Mouse (Mus musculus) monocyte, adult 5-6 weeks (primary cell): ENCODE data around the gene Acvr2a. TPM values are rescaled to one million over a fixed set of nuclear protein-coding genes. Genes with fewer than 3 reads are reported as not detected.
"Not testable (repeated sequence)": the region's sequence is repeated elsewhere in the genome, so short reads cannot be mapped to it uniquely, and the experiment has no call there.

Experiments
- ATAC-seq: fragments of 153-309, 156-312 bp; replicated peaks from 2 replicates; pipeline ENCODE4 v1.8.0; 2017; ENCODE audit warnings: mild to moderate bottlenecking; ENCODE audit not compliant: low TSS enrichment, insufficient number of reproducible peaks, severe bottlenecking, poor library complexity, low FRiP score
- total RNA-seq: library from RNA; stranded (forward); fragments of 200-1000, 200-491, 200-594 nt; gene quantifications from 3 replicates; pipeline ENCODE4 v1.2.3, GENCODE M21; 2017

Gene Acvr2a
- total RNA-seq, 1 experiment from 2014 or later: 8.9 TPM

DNA sequence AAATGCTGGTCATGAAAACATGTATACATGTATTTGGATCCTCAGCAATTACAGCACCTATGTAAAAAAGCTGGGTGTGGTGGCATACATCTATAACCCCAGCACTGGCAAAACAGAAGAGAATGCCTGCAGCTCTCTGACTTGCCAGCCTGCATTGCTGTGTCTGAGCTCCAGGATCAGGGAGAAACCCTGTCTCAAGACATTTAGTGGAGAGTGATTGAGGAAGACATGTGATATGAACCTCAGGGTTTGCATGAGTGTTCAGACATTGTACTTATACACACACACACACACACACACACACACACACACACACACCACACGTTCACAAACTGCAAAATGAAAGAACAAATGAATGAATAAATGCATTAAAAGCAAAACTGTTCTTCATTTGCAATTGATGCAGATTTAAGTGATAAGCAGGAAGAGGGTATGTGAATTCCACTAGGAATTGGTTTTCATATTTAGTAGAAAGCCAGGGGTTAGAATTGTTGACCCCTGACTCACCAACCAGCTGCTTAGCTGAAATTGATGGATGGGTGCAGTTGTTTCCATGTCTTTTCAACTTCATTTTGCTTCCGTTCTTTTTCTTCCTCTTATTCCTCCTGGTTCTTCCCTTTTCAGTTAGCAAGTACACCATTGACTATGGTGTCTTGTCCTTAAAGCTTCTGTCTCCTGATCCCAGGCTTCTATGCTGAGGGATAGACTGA is 32.9 kb downstream of the Acvr2a start:
- no peak for ATAC-seq

DNA sequence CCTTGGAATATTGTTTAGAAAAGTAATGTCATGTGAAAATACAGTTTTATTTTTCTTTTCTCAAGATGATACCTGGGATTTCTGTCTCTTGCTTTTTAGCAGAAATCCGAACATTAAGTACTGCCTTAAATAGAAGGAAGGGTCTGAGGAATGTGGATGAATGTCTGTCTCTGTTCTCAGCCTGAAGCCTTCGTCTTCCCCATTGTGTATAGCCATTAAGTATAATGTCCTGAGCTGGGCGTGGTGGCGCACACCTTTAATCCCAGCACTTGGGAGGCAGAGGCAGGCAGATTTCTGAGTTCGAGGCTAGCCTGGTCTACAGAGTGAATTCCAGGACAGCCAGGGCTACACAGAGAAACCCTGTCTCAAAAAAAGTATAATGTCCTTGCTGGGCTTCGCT is 51.7 kb downstream of the Acvr2a start:
- ATAC-seq: not testable (repeated sequence)

DNA sequence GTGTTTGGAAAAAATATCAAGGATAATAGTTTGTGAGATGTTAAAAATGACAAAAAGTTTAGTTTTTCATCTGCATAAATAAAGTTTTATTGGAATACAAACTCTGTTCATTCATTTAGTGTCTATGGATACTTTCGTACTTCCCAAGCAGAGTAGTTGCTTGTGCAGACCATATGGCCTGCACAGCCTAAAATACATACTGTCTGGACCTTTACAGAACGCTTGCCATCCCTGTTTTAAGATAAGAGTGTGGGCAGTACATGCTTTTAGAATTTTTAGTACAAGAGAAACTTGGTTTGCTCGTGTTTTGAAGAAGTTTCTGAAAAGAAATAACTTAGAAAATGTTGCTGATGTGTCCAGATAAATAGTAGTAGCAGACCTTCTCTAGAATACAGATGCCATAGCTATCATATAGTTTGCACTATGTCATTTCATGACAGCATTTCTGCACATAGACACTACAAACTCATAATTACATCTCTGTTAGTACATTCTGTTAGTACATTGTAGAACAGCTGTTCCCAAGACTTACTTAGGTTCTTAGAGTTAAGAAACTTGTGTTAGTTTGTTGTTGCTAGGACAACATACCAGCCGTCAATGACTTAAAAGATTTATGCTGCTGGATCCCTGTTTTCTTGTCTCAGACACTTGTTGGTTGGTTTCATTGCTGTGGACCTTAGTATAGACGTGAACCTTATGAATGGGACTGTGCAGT is 54.4 kb downstream of the Acvr2a start:
- ATAC-seq: no peak

DNA sequence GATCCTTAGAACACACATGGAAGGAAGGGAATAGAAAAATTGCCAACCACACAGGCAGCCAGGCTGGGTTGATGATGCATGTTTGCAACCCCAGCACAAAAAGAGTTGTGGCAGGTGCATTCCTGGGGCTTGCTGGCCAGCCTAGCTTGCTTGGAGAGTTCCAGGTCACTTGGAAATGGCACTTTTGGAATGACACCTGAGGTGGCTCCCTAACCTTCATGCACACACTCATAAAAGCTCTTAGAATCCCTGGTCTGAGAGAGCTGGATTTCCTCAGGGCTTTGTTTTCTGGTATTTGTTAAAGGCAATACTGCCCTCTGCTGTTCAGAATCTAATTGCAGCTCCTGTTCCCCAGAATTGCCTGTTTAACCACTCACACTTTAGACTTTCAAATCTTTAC is 72.0 kb downstream of the Acvr2a start:
- peak; percentile 47; the same call in 1 of the 2 replicates for ATAC-seq

DNA sequence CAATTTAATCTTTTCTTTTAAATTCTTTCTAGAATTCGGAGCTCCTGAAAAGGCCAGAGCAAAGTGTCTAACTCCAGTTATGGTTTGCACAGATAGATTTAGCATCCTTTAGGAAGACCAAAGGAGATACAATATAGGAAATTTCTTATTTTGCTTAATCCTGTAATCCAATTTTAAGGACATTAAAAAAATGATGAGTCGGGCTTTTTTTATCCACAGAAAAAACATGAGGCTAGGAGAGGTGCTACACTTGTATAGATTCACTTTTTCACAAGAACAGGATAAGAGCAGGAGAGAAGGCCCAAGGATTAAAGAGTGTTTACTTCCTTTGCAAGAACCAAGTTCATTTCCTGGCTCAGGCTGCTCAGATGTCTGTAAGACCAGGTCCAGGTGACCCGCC is 81.3 kb downstream of the Acvr2a start:
- ATAC-seq: no peak

DNA sequence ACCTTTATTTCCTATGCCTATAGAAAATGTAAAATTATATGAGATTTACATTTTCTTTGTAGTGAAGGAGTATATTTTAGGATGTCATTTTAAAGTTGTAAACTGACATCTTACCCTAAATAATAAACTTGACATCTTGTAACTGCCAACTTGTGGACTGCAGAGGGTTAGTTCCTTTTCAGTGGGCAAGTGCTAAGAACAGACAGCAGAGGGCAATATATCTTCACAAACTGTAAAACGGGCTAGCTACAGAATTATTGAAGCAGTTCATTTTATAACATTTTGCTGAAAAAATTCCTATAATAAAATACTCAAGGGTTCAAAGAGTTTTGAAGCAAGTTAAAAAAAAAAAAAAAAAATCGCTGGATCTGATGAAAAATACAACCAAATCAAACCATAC is 95.0 kb downstream of the Acvr2a start:
- no peak for ATAC-seq

DNA sequence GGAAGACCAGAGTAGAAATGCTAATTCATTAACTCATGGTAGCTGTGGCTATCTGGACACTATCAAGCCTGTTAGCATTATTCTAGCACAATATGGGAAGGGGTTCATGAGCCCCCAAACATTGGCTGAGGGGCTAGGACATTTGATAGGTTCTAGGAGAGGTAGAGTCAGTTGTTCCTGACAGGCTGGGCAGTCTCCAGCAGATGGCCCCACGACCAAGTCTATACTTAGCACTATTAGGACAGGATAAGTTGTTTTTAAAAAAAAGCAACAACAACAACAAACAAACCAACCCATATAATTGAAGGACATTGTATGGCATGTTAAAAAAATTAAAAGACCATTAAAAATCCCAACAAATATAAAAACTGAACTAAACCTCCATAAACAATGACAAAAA is 100.3 kb downstream of the Acvr2a start:
- no peak for ATAC-seq

DNA sequence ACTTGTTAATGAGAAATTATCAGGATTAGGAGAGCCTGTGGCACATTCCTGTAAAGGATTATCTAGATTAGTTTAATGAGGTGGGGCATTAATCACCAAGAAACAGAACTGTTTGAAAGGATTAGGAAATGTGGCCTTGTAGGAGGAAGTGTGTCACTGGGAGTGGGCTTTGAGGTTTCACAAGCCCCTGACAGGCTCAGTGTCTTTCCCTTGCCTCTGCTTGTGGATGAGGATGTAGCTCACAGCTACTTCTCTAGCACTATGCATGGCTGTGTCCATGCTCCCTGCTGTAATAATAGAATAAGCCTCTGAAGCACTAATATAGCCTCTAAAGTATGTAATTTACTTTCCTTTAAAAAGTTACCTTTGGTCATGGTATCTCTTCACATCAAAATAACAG is 101.9 kb downstream of the Acvr2a start:
- ATAC-seq: no peak

DNA sequence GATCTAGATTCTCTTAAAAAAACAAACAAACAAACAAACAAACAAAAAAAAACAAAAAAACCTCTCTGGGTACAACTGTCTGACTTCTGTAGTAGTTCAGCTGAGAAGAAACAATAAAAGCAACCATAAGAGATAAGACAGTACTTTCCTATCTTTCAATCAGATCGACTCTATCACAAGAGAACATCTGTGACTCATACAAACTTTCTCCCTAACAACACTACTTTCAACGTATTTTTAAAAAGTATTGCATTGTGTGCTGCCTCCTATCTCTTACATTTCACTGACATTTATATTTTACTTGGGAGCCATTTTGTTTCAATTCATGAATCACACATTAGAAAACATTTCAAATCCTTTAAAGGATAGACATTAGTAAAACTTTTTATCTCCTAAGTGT is 121.1 kb downstream of the Acvr2a start:
- ATAC-seq: no peak

DNA sequence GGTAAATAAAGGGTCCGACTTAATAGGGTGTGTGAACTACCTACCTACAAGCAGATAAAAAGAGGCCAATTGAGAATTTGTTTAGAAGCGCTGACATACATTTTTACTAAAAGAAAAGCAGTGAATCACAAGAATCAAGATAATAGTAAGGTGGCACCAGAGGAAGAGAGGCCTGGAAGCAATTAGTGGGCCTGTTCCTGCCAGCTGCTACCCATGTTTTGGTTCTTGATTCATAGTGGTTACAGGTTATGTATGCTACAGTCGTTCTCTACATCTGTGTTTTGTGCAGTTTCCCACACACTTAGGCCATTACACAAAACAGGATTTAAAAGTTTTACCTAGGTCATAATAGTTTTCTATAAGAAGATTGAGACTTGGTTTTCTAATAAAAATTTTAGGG is 133.9 kb downstream of the Acvr2a start:
- ATAC-seq: no peak

DNA sequence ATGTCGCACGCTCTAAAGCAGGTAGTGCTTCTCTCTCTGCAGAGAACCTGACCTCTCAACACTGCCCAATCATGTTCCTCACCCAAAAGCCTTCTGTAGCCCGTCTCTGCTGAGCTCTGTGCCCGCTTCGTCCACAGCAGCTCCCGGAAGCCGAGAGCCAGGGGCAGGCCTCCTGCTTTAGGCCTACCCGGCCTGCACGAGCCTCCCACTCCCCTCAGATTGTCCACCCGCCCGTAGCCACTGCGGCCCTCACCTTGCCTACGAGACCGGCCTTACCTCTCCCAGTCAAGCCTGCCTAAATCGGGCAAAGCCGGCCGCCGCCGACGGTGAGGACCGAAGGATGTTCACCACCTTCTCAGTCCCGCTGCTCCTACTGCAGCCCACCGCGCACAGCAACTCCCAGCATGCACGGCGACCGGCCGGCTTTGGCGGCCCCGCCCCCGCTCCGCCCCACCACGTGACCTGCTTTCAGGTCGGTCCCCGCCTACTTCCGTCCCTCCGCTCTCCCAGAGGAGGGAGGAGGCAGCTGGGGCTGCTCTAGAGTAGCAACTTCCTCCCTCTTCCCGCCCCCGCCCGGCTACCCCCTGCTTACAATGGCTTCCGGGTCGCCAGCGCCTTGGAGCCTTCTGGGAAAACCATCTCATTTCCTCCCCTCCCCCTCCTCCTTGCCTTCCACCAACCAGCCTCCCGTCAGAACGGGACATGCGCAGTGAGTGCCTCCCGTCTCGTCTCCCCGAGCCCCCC is 135.1 kb downstream of the Acvr2a start, which contains the start of gene Mbd5:
Gene Mbd5, plus strand, starts transcription at position 668 of the 744 bp plus-strand sequence.
- peak; percentile 97 for ATAC-seq

DNA sequence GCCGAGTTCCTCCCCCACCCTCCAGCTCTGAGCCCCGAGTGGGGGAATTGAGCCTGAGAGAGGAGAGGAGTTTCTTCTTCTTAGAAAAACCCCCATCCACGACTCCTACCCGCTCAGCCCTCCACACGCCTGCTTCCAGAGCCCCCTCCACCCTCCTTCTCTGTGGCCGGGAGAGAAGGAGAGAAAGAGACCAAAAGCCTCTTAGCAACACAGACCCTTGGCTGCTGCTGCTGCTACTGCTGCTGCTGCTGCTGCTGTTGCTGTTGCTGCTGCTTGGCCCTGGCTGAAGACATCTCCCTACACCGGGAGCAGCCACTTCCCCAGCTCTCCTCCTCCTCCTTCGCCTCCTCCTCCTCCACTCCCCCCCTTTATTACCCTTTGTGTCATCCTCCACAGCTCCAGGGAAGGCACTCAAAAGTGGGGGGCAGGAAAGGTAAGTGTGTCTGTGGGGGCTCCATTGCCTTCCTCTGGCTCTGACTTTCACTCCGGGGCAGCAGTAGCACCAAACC is 135.9 kb downstream of the Acvr2a start:
- ATAC-seq: peak; percentile 11; the same call in 1 of the 2 replicates

DNA sequence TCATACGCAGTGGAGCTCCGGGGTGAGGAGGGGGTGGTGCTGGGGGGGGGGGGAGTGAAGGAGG is 136.2 kb downstream of the Acvr2a start, which contains the start of gene Orc4:
Gene Orc4, minus strand, starts transcription at position 26 of the 64 bp plus-strand sequence.
- no peak for ATAC-seq

DNA sequence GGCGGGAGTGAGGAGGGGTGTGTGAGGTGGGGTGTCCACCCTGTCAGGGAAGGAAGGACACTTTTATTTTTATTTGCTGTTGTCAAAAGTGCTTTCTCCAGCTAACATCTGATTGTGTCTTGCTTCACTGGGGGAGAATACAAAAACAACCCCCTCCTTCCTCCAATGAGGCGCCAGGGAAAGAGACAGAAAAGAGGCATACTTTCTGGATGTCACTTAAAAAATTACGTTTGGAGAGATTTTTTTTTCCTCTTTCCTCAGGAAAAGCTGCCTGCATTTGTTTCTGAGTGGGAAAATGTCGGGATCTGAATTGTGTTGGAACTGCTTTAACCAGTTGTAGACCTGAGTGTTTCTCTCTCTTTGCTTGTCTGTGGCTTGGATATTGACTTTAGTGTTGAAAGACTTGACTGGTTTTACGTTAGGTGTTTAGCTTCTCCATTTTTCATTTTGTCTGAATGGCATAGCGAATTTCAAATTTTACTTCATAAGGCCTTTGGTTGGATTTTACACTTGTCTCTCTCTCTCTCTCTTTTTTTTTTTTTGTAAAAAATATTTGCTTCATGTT is 136.5 kb downstream of the Acvr2a start:
- no peak for ATAC-seq

Other genes with a start within 250 kb of the Acvr2a start
- gene Mbd5, start 135.4 kb downstream of the Acvr2a start, total RNA-seq: 10.2 to 37.4 TPM (median 29.3 TPM) in 3 replicates
- gene Orc4, start 136.2 kb downstream of the Acvr2a start, total RNA-seq: 126 to 138 TPM (median 128 TPM) in 3 replicates